Mouse (Mus musculus) thymus, adult 18-20 months (tissue): ENCODE data around the gene Acap2.

ENCODE experiments used
- DNase-seq, 2 experiments: peaks; one replicate each; pipeline ENCODE4 v3.0.0; 2022; ENCODE audit warnings: mixed read lengths in 2 of 2

Acap2 gene

GRCm38 (mm10) chr16:31200790-31201567 is at the start of gene Acap2:
Gene Acap2 (minus strand): TSS chr16:31201245.
- peak; percentile 97 to 99 for DNase-seq

DNA sequence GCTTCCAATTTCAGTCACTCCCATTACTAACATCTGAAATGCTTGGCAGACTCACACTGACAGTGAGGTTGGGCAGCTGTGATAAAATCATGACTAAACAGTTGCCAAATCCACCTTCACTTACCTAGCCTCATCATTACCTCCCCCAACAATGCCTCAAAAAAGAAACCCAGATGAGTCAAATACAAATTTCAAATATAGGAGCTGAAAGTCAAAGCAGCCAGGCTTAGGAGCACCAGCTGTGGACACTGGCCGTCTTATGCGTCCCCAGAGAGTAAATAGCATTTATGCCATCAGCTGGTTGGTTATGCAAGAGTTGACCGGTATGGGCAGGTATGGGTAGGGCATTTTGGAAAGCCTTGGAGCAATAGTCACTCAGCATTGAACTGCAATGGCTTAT is 48.4 kb upstream of the Acap2 start:
- DNase-seq = no peak

GRCm38 (mm10) chr16:31248717-31249116 is 47.7 kb upstream of the Acap2 start:
- DNase-seq = no peak

GRCm38 (mm10) chr16:31247442-31247841 is 46.4 kb upstream of the Acap2 start:
- no peak for DNase-seq

DNA sequence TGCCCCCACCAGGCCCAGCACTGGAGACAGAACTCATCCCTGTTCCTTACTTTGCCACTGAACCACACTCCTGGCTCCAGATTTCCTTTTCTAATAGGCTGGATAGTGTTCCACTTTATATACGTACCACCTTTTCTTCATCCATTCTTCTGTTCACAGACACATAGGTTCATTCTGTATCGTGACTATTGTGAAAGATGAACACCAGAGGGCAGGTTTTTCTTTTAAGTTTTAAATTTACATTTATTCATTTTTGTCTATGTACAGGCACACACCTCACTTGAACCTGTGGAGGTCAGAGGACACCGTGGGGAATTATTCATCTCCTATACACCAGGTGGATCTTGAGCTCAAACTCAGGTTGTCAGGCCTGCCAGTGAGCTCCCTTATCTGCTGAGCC is 43.0 kb upstream of the Acap2 start:
- DNase-seq = no peak

DNA sequence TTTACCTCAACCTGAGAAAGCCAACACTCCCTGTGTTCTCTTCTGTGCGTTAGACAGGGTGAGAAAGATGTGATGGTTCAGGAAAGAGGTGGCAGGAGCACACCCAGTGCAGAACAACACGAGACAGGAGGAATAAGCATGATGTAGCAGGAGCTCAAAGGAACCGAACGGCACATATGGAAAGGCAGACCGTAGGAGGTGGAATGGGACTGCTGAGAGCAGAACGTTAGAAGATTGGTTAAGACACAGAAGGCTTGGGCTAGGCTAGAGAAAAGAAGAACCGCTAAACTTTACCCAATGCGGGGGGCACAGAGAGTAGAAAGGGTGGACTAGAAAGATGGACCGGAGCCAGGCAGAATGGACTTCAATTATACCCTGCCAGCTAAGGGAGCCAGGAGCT is 40.4 kb upstream of the Acap2 start:
- no peak for DNase-seq

GRCm38 (mm10) chr16:31240569-31240968 is 39.5 kb upstream of the Acap2 start:
- no peak for DNase-seq

DNA sequence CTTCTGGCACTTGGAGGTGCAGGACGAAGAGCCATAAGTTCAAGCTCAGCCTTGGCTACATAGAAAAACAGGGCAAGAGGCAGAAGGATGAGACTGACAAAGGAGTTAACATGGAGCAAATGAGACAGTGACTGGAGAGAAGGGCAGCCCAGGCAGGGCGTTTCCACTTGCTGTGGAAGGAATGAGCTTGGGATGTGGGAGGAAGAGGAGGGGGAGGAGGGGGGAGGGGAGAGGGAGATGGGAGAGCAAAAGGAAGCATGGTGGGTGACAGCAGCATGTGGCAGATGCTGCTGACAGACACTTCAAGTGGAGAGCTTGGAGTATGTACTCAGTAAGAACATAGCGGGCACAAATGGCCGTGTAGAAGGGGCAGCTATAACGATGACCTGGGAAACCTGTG is 37.2 kb upstream of the Acap2 start:
- no peak for DNase-seq

GRCm38 (mm10) chr16:31235457-31236310 is 34.6 kb upstream of the Acap2 start:
- peak in 1 of 2 experiments; percentile 31 for DNase-seq

DNA sequence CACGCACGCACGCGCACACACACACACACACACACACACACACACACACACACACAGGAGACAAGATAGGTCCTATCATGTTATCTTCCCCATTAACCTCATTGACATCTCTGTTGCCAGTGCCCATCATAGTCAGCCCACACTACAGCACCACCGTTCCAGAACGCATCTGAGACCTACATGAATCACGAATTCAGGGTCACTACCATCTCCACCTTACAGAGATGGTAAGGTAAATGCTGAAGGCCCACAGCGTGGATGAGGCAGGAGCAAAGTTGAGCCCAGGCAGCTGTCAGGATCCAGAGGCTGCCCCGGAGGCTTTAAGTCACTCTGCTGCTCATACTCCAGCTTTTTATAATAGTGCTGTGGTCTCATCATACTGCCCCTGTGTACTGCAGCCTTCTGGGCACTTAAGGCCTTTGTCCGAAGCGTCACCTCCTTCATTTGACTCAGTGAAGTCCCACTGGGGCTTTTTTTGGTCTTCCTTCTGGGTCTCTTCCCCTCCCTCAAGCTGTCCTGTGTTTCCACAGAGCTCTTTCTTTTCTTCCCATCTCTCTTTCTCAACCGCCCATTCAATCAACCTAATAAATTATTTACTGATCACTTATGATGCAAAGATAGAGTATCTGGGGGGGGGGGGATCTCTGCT is 33.9 kb upstream of the Acap2 start:
- no peak for DNase-seq

DNA sequence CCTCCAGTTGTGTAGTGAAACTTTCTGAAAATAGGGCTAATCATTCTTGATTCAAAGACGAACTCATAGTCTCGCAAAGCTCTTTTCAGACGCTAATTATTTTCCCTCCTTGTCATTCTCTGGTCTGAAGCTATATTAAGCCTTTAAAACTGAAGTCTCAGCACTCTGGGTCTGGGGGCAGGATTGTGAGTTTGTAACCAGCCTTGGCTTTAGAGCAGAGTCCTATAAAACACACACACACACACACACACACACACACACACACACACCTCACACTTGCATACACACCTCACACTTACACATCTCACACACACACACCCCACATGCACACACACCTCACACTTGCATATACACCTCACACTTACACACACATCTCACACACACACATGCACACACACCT is 33.3 kb upstream of the Acap2 start:
- DNase-seq = no peak

GRCm38 (mm10) chr16:31233541-31234339 is 32.7 kb upstream of the Acap2 start:
- peak; percentile 19 to 32 for DNase-seq

DNA sequence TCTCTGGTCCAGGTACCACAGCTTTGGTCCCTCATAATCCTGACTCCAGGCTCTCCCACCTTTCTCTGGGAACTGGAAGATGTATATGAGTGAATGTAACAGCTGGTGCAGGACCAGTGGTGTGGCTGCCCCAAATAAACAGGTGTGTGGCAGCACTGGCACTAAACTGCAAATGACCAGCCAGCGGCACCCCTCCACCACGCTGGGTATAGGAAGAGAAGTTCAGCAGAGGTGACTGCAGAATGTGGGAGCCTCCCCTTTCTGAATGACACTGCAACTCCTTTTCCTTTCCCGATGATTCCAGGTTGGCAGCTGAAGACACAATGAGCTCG is 32.1 kb upstream of the Acap2 start:
- no peak for DNase-seq

DNA sequence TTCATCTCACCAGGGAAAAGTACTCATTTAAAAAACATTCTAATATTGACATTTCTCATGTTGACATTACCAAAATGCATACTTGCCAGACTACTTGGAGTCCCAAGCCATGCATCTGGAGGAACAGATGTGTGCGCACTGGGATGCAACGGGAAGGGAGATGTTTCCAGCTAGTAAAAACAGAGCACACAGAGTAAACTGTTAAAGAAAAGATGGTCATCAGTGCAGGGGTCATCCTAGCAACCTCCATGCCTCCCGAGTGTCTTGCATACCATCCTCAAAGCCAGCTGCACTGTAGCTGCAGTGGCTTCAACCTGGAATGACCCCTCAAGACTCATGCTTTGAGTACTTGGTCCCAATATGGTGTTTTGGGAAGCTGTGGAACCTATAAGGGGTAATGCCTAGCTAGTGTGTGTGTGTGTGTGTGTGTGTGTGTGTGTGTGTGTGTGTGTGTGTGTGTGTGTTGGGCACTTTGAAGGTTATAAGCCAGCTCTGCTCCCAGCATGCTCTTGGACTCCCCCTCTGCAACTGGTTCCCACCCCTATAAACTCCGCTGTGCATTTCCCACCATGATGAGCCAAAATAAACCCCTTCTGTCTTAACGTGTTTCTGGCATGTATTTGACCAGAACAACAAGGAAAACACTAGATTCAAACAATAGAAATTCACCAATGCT is 31.6 kb upstream of the Acap2 start:
- DNase-seq = no peak

- DNase-seq = no peak
These were observed 30.5 kb upstream of the Acap2 start for GRCm38 (mm10) chr16:31231591-31231990.

DNA sequence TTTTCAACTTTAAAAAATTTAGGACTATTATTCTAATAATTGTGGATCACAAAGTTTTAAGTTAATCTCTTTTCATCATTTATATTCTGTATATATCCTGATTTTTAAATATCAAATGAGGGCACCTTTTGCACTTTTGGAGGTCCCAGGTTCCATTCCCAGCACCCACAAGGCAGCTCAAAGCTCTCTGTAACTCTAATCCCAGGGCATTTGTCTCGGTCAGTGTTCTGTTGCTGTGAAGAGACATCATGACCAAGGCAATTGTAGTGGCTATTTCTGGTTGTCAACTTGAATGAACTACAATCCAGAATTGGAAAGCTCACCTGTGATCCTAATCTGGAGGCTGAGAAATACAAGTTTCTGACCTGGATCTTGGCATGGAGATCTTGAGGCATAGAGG is 26.7 kb upstream of the Acap2 start:
- DNase-seq = no peak

DNA sequence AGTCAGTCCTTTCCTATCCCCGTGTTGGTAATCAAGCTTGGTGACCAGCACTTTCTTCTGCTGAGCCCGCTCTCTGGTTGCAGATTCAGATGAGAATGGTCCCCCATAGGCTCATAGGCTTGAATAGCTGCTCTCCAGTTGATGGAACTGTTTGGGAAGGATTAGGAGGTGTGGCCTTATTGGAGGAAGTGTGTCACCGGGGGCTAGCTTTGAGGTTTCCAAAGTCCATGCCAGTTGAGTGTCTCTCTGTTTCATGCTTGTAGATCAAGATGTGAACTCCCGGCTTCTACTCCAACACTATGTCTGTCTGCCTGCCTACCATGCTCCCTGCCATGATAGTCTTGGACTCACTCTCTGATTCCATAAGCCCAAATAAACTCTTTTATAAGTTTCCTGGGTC is 14.2 kb upstream of the Acap2 start:
- DNase-seq = no peak

GRCm38 (mm10) chr16:31213463-31213862 is 12.4 kb upstream of the Acap2 start:
- DNase-seq = no peak

GRCm38 (mm10) chr16:31211503-31211902 is 10.5 kb upstream of the Acap2 start:
- no peak for DNase-seq

GRCm38 (mm10) chr16:31210453-31210852 is 9.4 kb upstream of the Acap2 start:
- no peak for DNase-seq

- no peak for DNase-seq
These were observed 8.9 kb upstream of the Acap2 start for GRCm38 (mm10) chr16:31209911-31210310.

- no peak for DNase-seq
These were observed 4.7 kb upstream of the Acap2 start for GRCm38 (mm10) chr16:31205726-31206125.
